Mouse (Mus musculus) limb, embryonic 13.5 days (tissue): ENCODE results near the gene Klhl41. TPM values are rescaled to one million over a fixed set of nuclear protein-coding genes. Genes with fewer than 3 reads are reported as not detected.

Source experiments
- ATAC-seq: fragments of 200-750 bp; cut with Nextera tagmentation; 2 replicates; pipeline ENCODE4 v1.8.0; 2017; ENCODE audit warnings: low read depth, moderate number of reproducible peaks, moderate TSS enrichment; ENCODE audit not compliant: low FRiP score
- H3K27ac ChIP-seq: fragments of 300-500 bp; sonication (generic); 2 replicates; pipeline ENCODE4 v1.5.1; 2015; ENCODE audit warnings: inconsistent platforms, mild to moderate bottlenecking, moderate library complexity
- H3K27me3 ChIP-seq: fragments of 300-500 bp; sonication (generic); 2 replicates; pipeline ENCODE4 v1.6.1; 2015; ENCODE audit warnings: mild to moderate bottlenecking, inconsistent platforms
- H3K36me3 ChIP-seq: fragments of 300-500 bp; sonication (generic); 2 replicates; pipeline ENCODE4 v1.6.1; 2015; ENCODE audit warnings: inconsistent platforms, mild to moderate bottlenecking, moderate library complexity
- H3K4me1 ChIP-seq: fragments of 300-500 bp; sonication (generic); 2 replicates; pipeline ENCODE4 v1.6.1; 2015; ENCODE audit warnings: inconsistent platforms
- H3K4me2 ChIP-seq: fragments of 300-500 bp; sonication (generic); replicated peaks from 2 replicates; pipeline ENCODE4 v1.6.1; 2015; ENCODE audit warnings: inconsistent platforms, mild to moderate bottlenecking, moderate library complexity
- H3K4me3 ChIP-seq: fragments of 300-500 bp; sonication (generic); 2 replicates; pipeline ENCODE4 v1.5.1; 2015; ENCODE audit warnings: moderate library complexity, mild to moderate bottlenecking, inconsistent platforms
- H3K9ac ChIP-seq: fragments of 300-500 bp; sonication (generic); 2 replicates; pipeline ENCODE4 v1.6.1; 2015; ENCODE audit warnings: mild to moderate bottlenecking, inconsistent platforms
- H3K9me3 ChIP-seq: fragments of 300-500 bp; sonication (generic); 2 replicates; pipeline ENCODE4 v1.6.1; 2016; ENCODE audit warnings: inconsistent platforms
- WGBS: fragments of 180-500 bp; shearing (Covaris S2); methylation state at CpG from one replicate; pipeline ENCODE4 v1.1.7; 2015; 5-methylcytosine and 5-hydroxymethylcytosine counted together
- polyA plus RNA-seq: library from polyadenylated mRNA; unstranded; fragments of >200 nt; fragmentation: Nextera tagmentation; extraction: Ambion mirVana; gene quantifications from 2 replicates; pipeline ENCODE4 v1.2.1, GENCODE M21; 2015

Klhl41 gene
- polyA plus RNA-seq, 1 experiment from 2014 or later: 22.0 TPM

DNA sequence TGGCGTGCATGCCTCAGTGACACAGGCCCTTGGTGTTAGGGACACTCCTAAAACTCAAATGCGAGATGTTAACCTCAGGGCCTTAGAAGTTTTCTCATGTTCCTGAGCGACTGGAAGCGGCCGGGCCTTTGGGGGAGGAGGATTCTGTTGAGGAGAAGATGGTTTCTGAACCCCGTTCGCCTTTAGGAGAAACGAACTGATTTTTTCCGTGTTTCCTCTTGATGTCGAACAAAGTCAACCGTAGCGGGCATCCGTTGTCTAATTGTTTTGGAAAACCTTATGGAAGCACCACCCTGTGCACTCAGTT lies 53.6 kb downstream of the Klhl41 start:
- Histone ChIP-seq H3K9ac (peak overlapping the region; percentile 91), H3K27ac (peak overlapping the region; percentile 88; the same call in 1 of the 2 replicates), H3K36me3 (no peaks in the 10 kb centered on the region), H3K4me1 (peaks cover 12% of the 10 kb centered on the region), H3K4me3 (peak overlapping the region; percentile 94), H3K9me3 (no peaks in the 10 kb centered on the region), H3K4me2 (peak overlapping the region; percentile 75), H3K27me3 (peaks cover 8% of the 10 kb centered on the region)
- no peak for ATAC-seq
- WGBS: 1% methylated on average over 13 of the region's 13 CpGs

Other genes with a start within 250 kb of the Klhl41 start
- gene Lrp2, start 84.1 kb upstream of the Klhl41 start, polyA plus RNA-seq: 0.04 TPM in 1 of 2 replicates, not detected in the other
- gene Bbs5, start 22.9 kb upstream of the Klhl41 start, polyA plus RNA-seq: 20.5 and 21.6 TPM in 2 replicates
- 10.3 and 12.1 TPM in 2 replicates for gene Fastkd1, start 43.4 kb downstream of the Klhl41 start, polyA plus RNA-seq
- 169 and 174 TPM in 2 replicates for gene Ppig, start 52.4 kb downstream of the Klhl41 start, polyA plus RNA-seq
- gene Ccdc173, start 119.5 kb downstream of the Klhl41 start, polyA plus RNA-seq: 1.9 and 2.3 TPM in 2 replicates
- gene Phospho2, start 119.5 kb downstream of the Klhl41 start, polyA plus RNA-seq: 22.2 and 25.2 TPM in 2 replicates
- gene Klhl23, start 151.8 kb downstream of the Klhl41 start, polyA plus RNA-seq: 29.2 and 31.6 TPM in 2 replicates
- gene Ssb, start 191.4 kb downstream of the Klhl41 start, polyA plus RNA-seq: 379 and 400 TPM in 2 replicates
- 36.2 and 40.5 TPM in 2 replicates for gene Mettl5, start 215.5 kb downstream of the Klhl41 start, polyA plus RNA-seq
- gene Ubr3, start 227.1 kb downstream of the Klhl41 start, polyA plus RNA-seq: 13.8 and 14.6 TPM in 2 replicates